Mouse (Mus musculus): ENCODE results near the gene Aknad1. TPM values are rescaled to one million over a fixed set of nuclear protein-coding genes. Genes with fewer than 3 reads are reported as not detected.

Gene Aknad1
- polyA plus RNA-seq, 1 experiment, result 16.9 TPM

GRCm38 (mm10) chr3:108711296-108711695 lies 28.2 kb upstream of the Aknad1 start:
- H3K27ac ChIP-seq (ENCODE audit: control insufficient read depth, insufficient read depth, low read depth, low read length), result no peak overlapping the region
- no peaks in the 10 kb centered on the region for H3K4me1 ChIP-seq (ENCODE audit: control insufficient read depth, insufficient read depth, low read length)
- TF ChIP-seq CTCF (IDR thresholded peaks at IDR 0.05; ENCODE audit: control insufficient read depth, insufficient read depth, insufficient replicate concordance, low read depth, low read length) (no peak), POLR2A (IDR thresholded peaks at IDR 0.05; ENCODE audit: control insufficient read depth, low read depth, low read length) (no peak)
- no peaks in the 10 kb centered on the region for H3K27me3 ChIP-seq (ENCODE audit: control insufficient read depth, insufficient read depth, low read length)
- H3K36me3 ChIP-seq (ENCODE audit: control insufficient read depth, insufficient read depth, low read length), result no peaks in the 10 kb centered on the region
- H3K4me3 ChIP-seq (ENCODE audit: control insufficient read depth, low read depth, low read length), result no peak overlapping the region

GRCm38 (mm10) chr3:108713065-108713675 lies 26.3 kb upstream of the Aknad1 start:
- Histone ChIP-seq H3K4me3 (ENCODE audit: control insufficient read depth, low read depth, low read length) (no peak overlapping the region), H3K27ac (ENCODE audit: control insufficient read depth, insufficient read depth, low read depth, low read length) (no peak overlapping the region), H3K27me3 (ENCODE audit: control insufficient read depth, insufficient read depth, low read length) (no peaks in the 10 kb centered on the region), H3K4me1 (ENCODE audit: control insufficient read depth, insufficient read depth, low read length) (no peaks in the 10 kb centered on the region), H3K36me3 (ENCODE audit: control insufficient read depth, insufficient read depth, low read length) (no peaks in the 10 kb centered on the region)
- no peak for TF ChIP-seq POLR2A (IDR thresholded peaks at IDR 0.05; ENCODE audit: control insufficient read depth, low read depth, low read length)
- no peak for TF ChIP-seq CTCF (IDR thresholded peaks at IDR 0.05; ENCODE audit: control insufficient read depth, insufficient read depth, insufficient replicate concordance, low read depth, low read length)

- H3K27ac ChIP-seq (ENCODE audit: control insufficient read depth, insufficient read depth, low read depth, low read length), result no peak overlapping the region
- TF ChIP-seq CTCF (IDR thresholded peaks at IDR 0.05; ENCODE audit: control insufficient read depth, insufficient read depth, insufficient replicate concordance, low read depth, low read length), result no peak
- TF ChIP-seq POLR2A (IDR thresholded peaks at IDR 0.05; ENCODE audit: control insufficient read depth, low read depth, low read length), result no peak
- no peak overlapping the region for H3K4me3 ChIP-seq (ENCODE audit: control insufficient read depth, low read depth, low read length)
- no peaks in the 10 kb centered on the region for H3K36me3 ChIP-seq (ENCODE audit: control insufficient read depth, insufficient read depth, low read length)
- H3K4me1 ChIP-seq (ENCODE audit: control insufficient read depth, insufficient read depth, low read length), result no peaks in the 10 kb centered on the region
- no peaks in the 10 kb centered on the region for H3K27me3 ChIP-seq (ENCODE audit: control insufficient read depth, insufficient read depth, low read length)
Observed at GRCm38 (mm10) chr3:108714837-108715236, 24.6 kb upstream of the Aknad1 start.

- TF ChIP-seq POLR2A (IDR thresholded peaks at IDR 0.05; ENCODE audit: control insufficient read depth, low read depth, low read length) (no peak), CTCF (IDR thresholded peaks at IDR 0.05; ENCODE audit: control insufficient read depth, insufficient read depth, insufficient replicate concordance, low read depth, low read length) (no peak)
- Histone ChIP-seq H3K4me1 (ENCODE audit: control insufficient read depth, insufficient read depth, low read length) (peaks cover 10% of the 10 kb centered on the region), H3K27me3 (ENCODE audit: control insufficient read depth, insufficient read depth, low read length) (no peaks in the 10 kb centered on the region), H3K36me3 (ENCODE audit: control insufficient read depth, insufficient read depth, low read length) (no peaks in the 10 kb centered on the region), H3K27ac (ENCODE audit: control insufficient read depth, insufficient read depth, low read depth, low read length) (no peak overlapping the region), H3K4me3 (ENCODE audit: control insufficient read depth, low read depth, low read length) (no peak overlapping the region)
Observed at GRCm38 (mm10) chr3:108717896-108718502, 21.5 kb upstream of the Aknad1 start.

- H3K27ac ChIP-seq (ENCODE audit: control insufficient read depth, insufficient read depth, low read depth, low read length), result no peak overlapping the region
- no peaks in the 10 kb centered on the region for H3K36me3 ChIP-seq (ENCODE audit: control insufficient read depth, insufficient read depth, low read length)
- no peak overlapping the region for H3K4me3 ChIP-seq (ENCODE audit: control insufficient read depth, low read depth, low read length)
- H3K4me1 ChIP-seq (ENCODE audit: control insufficient read depth, insufficient read depth, low read length), result peaks cover 10% of the 10 kb centered on the region
- TF ChIP-seq CTCF (IDR thresholded peaks at IDR 0.05; ENCODE audit: control insufficient read depth, insufficient read depth, insufficient replicate concordance, low read depth, low read length) (no peak), POLR2A (IDR thresholded peaks at IDR 0.05; ENCODE audit: control insufficient read depth, low read depth, low read length) (no peak)
- no peaks in the 10 kb centered on the region for H3K27me3 ChIP-seq (ENCODE audit: control insufficient read depth, insufficient read depth, low read length)
Observed at GRCm38 (mm10) chr3:108719357-108719756, 20.1 kb upstream of the Aknad1 start.

GRCm38 (mm10) chr3:108719761-108720160 lies 19.7 kb upstream of the Aknad1 start:
- Histone ChIP-seq H3K27me3 (ENCODE audit: control insufficient read depth, insufficient read depth, low read length) (no peaks in the 10 kb centered on the region), H3K4me1 (ENCODE audit: control insufficient read depth, insufficient read depth, low read length) (peaks cover 10% of the 10 kb centered on the region), H3K4me3 (ENCODE audit: control insufficient read depth, low read depth, low read length) (no peak overlapping the region)

GRCm38 (mm10) chr3:108721076-108721991 lies 18.1 kb upstream of the Aknad1 start:
- Histone ChIP-seq H3K36me3 (ENCODE audit: control insufficient read depth, insufficient read depth, low read length) (no peaks in the 10 kb centered on the region), H3K4me1 (ENCODE audit: control insufficient read depth, insufficient read depth, low read length) (peaks cover 10% of the 10 kb centered on the region), H3K4me3 (ENCODE audit: control insufficient read depth, low read depth, low read length) (peak overlapping the region; percentile 94), H3K27ac (ENCODE audit: control insufficient read depth, insufficient read depth, low read depth, low read length) (0 out of 2 replicates have a peak overlapping the region, but pooled peaks have one; percentile 8), H3K27me3 (ENCODE audit: control insufficient read depth, insufficient read depth, low read length) (no peaks in the 10 kb centered on the region)
- TF ChIP-seq CTCF (IDR thresholded peaks at IDR 0.05; ENCODE audit: control insufficient read depth, insufficient read depth, insufficient replicate concordance, low read depth, low read length) (no peak), POLR2A (IDR thresholded peaks at IDR 0.05; ENCODE audit: control insufficient read depth, low read depth, low read length) (no peak)

More at GRCm38 (mm10) chr3:108719761-108720160, 19.7 kb upstream of the Aknad1 start:
- Histone ChIP-seq H3K27ac (ENCODE audit: control insufficient read depth, insufficient read depth, low read depth, low read length) (no peak overlapping the region), H3K36me3 (ENCODE audit: control insufficient read depth, insufficient read depth, low read length) (no peaks in the 10 kb centered on the region)
- TF ChIP-seq POLR2A (IDR thresholded peaks at IDR 0.05; ENCODE audit: control insufficient read depth, low read depth, low read length) (no peak), CTCF (IDR thresholded peaks at IDR 0.05; ENCODE audit: control insufficient read depth, insufficient read depth, insufficient replicate concordance, low read depth, low read length) (no peak)
